Mouse (Mus musculus) megakaryocyte, embryonic 14.5 days (primary cell): ENCODE measurements around the gene Akap10.

Experiments
- FLI1 ChIP-seq: IDR thresholded peaks from 2 replicates; pipeline ENCODE4 v1.6.1; 2012; ENCODE audit warnings: low read length, inconsistent platforms, mixed read lengths
- GATA1 ChIP-seq: IDR thresholded peaks from 3 replicates; pipeline ENCODE4 v1.6.1; 2012; ENCODE audit warnings: mixed read lengths, low read length, inconsistent platforms, borderline replicate concordance

DNA sequence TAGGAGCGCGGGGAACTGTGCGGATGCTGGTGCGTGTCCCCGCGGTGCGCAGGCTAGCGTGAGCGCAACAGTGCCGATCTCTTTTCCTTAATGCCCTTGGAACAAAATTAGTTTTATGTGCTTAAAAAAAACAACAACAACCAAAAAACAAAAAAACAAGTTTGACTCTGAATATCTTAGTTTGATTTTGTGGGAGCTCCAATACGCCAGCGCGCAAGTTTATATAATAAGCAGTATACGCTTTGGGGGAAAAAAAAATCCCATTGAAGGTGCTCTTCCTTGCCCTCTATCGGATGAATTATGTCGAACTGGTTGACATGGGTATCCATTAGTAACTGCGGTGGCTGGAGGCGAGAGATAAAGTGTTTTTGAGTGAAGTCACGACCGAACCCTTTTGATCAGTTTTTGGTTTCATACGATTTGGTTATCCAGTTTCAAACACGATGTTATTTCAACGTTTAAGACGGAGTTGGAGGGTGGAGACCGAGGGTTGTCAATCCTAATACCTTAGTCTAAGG lies 27.3 kb upstream of the Akap10 start:
- TF ChIP-seq GATA1 (no peak), FLI1 (no peak)
